Mouse (Mus musculus) left cerebral cortex, adult 8-10 months (tissue): Measurements from ENCODE around the gene Abcg5. TPM values are rescaled to one million over a fixed set of nuclear protein-coding genes. Genes with fewer than 3 reads are reported as not detected.

Experiments used
- DNase-seq, 2 experiments: peaks; one replicate each; pipeline ENCODE4 v3.0.0; 2022; ENCODE audit warnings: low spot score in 2 of 2
- total RNA-seq, 4 experiments: library from RNA; stranded (reverse); gene quantifications; 2 replicates each; pipeline ENCODE4 v1.2.4; 2022

Gene Abcg5
- total RNA-seq, 4 experiments from 2014 or later = 0.30 TPM; not detected in 3

DNA sequence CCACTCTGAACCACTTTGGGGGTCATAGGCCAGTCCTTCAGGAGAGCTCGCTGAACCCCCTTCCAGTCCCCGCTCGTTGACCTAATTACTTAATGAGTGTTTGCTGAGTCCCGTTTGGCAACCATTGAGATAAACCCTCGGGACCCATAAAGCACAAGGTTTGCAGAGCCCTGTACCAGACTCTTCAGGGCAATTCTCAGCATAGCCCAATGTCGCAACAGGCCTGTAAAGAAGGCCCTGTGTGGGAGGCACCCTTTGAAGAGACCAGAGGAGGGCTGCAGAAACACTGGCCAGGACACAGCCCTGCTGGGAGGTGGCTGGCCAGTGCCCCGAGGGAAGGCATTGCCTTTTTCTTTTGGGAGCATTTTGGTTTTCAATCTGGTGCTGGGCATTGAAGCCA lies 70.8 kb downstream of the Abcg5 start:
- DNase-seq = no peak

DNA sequence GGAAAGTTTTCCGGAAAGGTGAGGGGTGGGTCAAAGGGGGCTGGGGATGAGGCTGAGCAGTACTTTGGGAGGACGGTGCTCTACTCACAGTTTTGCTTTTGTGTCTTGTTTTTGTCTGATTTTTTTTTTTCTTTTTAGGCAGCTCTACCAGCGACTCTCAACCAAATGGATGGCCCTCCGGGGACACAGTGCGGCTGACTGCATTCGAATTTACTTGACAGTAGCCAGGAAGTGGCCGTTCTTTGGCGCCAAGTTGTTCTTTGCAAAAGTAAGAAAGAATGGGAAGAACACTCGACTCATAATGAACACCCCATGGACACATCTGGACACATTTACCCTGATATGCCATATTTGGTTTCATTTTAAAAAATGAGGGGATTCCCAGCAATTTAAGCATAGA lies 71.3 kb downstream of the Abcg5 start:
- no peak for DNase-seq

DNA sequence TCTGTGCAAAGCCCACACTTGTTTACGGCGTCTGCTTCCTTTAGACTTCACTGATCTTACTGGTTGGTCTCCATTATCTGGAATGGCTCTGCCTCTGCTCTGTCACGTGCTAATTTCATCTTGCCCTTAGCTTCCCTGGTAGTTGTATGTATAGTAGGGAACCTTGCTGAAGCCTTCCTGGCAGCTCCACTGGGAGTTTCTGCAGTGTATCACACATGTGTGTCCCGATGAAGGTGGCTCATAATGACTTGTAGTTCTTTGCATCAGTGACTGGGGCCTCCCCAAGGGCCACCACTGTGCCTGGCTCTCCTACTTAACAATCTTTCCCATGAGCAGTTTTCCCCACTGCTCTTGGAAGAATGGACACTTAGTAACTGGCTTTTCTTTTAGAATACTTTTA lies 74.2 kb downstream of the Abcg5 start:
- no peak for DNase-seq

Other genes with a start within 250 kb of the Abcg5 start
- 10 to 100 TPM; 15.0 to 17.3 (median 15.6) TPM for gene Thada, start 216.8 kb downstream of the Abcg5 start, total RNA-seq
- gene Plekhh2, start 171.1 kb downstream of the Abcg5 start, total RNA-seq = 1 to 10 TPM; 5.0 to 6.0 (median 6.0) TPM
- gene Dync2li1, start 56.5 kb downstream of the Abcg5 start, total RNA-seq = 10 to 100 TPM; 21.3 to 24.5 (median 22.5) TPM
- gene Abcg8, start 6.7 kb downstream of the Abcg5 start, total RNA-seq = under 1 TPM in 1 of 4 experiments, not detected in 3; 0.13 TPM
- 10 to 100 TPM; 55.7 to 59.4 (median 57.9) TPM for gene Lrpprc, start 107.8 kb upstream of the Abcg5 start, total RNA-seq